Mouse (Mus musculus) left cerebral cortex, postnatal 36 days (tissue): ENCODE data around the gene Nfkb1. TPM values are rescaled to one million over a fixed set of nuclear protein-coding genes. Genes with fewer than 3 reads are reported as not detected.

Source experiments
- DNase-seq, 2 experiments: peaks; one replicate each; pipeline ENCODE4 v3.0.0; 2021 to 2022; ENCODE audit warnings: low spot score in 2 of 2, mixed read lengths in 1 of 2
- intact Hi-C: fragments of 180-260 bp; cut with DNase I; formaldehyde crosslinking; loops from one replicate; pipeline ENCODE4 v1.15.1; 2025
- total RNA-seq, 2 experiments: library from RNA; stranded (reverse); gene quantifications; 2 replicates each; pipeline ENCODE4 v1.2.3; 2021

Nfkb1 gene
- total RNA-seq, 2 experiments from 2014 or later = 16.3 to 23.0 TPM

DNA sequence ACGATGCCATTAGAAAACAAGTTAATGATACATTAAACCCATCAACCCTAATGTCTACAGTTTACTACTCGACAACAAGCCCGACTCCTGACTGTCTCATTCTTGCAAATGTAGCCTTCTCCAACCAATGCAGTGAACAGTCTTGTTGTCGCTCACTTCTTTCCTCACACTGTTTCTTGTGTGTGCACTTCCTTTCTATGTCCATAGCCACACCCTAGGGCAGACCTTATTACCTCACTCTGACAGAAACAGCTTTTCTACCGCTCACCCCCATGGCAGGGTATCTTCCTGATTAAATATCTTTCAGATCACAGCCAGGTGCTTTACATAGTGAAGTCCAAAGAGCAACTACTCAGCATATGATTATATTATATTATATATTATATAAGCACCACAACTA, 15.9 kb downstream of the Nfkb1 start:
- intact Hi-C loops = no loop called here
- no peak for DNase-seq

DNA sequence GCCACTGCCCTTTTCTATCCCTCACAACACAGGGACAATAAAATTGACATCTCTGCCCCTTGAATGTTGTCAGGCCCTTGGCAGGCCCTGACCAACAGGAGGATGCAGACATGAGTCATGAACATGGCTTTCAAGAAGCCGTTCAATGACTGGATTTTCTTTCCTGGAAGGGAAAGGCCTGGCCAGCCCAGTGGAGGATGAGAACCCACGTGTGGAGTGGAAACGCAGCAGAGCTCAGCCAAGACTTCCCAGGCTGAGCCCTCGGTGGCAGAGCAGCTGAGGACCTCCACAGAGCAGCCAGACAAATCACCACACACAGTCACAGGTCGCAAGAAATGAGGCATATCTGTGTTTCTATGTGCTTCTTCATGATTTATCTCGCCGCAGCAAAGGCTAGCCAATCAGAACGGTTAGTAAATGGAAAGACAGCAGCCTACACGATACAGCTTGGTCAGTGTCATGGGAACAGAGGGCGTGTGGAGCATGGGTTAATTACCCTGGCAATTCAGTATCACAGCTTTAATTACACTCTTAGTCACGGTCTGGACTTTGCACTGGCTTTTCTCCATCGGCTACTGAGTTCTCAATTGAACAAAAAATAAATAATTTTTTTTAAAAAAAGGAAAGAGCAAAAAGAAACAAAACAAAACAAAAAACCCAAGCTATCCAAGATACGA, 16.5 kb downstream of the Nfkb1 start:
- DNase-seq = no peak
- intact Hi-C loops = no loop called here

DNA sequence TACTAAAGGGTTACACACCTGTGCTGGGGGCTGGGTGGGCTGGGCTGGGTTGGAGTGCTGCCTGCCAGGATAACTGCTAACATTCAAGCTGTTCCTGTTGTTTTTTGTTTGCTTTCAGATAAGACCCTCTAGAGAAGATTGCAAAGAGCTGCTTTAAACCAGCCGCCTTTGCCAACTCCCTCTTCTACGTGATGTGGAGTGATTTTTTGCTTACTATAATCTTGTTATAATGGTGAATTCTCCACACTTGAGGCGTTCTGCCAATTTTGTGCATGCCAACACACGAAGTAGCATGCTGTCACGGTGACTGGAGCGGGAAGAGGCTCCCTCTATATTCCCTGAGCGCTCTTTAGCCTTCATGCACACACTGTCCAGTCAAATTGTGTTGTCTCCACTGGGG, 17.7 kb downstream of the Nfkb1 start:
- intact Hi-C loops = no loop called here
- DNase-seq = no peak

DNA sequence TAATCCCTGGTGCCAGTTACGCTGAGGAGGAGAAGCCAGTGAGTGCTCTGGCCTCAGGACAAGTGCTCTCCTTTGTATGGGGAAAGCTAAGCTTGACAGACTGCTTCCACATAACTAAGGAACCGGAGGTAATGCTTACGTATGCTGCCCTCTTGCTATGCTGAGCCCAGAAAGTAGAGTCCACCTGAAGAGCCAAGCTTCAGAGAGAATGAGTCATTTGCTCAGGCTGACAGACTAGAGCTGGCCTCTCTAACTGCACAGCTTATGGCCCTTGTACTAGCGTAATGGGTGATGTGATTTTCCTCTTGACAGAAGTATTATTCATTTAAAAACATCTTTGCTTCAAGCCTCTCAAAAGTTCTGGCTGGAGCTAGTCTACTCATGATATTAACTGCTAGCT, 18.3 kb downstream of the Nfkb1 start:
- intact Hi-C loops = no loop called here
- no peak for DNase-seq

DNA sequence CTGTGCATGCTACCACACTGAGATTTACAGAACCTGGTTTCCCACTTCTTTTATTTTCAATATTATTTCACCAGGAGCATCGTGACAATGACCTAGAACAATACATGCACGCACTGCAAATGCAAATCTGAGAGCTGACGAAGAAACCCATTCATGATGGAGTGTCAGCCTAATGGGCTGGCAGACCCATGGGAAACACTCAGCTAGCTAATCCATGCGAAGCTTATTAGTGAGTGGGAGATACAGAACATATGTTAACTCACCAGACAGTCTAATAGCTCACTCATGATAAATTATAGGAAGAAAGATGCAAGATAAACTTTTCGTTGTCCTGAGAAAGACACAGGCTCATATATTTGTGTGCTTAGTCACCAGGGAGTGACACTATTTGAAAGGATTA, 19.2 kb downstream of the Nfkb1 start:
- no peak for DNase-seq
- intact Hi-C loops = no loop called here

DNA sequence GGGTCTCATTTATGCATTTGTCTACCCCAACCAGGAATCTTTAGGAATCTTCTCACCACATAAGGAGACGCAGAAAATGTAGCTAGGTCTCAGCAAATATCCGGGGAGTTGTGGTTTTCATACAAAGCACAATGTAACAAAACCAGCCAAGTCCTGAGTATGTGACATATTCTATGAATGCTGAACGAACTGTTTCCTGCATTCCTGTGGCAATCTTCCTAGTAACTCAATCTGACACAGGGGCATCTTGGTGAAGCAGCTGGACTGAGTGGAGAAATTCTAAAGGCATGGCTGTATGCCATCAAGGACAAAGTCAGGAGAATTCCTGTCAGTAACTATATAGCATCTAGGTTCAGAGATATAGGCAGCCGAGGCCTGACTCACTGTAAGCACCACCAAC, 20.5 kb downstream of the Nfkb1 start:
- no peak for DNase-seq
- intact Hi-C loops = no loop called here

DNA sequence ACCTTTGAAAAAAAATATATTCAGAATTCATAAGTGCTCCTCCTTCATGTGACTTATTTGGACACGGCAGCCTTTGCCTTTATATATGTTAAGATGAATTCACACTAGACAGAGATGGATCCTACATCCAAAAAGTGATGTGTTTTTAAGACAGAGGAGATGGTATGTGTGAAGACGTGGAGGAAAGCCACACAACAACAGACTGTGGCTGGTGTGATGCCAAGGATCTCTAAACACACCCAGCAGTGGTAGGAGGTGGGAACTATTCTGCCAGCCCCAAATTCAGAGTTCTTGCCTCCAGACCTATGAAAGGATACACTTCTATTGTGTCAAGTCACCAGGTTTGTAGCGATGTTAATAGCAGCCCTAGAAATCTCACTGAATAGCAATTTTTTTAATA, 24.3 kb downstream of the Nfkb1 start:
- intact Hi-C loops = no loop called here
- DNase-seq = peak; percentile 21 to 23

DNA sequence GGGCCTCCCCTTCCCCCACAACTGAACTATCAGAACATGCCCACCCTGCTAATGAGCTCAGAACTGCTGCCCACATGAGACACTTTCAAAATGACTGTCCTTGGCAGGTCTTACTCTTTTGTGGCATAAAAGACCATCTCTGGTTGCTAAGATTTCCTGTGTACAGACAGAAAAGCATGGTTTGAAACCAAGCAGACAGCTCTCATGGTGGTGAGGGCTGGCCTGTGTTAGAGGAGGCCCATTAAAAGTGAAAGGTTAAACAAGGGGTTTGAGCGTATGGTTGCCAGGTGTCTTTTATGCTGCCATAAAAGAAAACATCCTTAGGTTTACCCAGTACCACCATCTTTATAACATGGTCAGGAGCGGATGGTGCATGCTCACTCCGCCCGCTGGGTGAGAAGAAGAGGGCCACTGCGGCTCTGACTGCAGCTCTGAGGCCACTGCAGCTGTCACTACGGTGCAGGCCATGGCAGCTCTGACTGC, 25.5 kb downstream of the Nfkb1 start:
- no peak for DNase-seq
- intact Hi-C loops = no loop called here

DNA sequence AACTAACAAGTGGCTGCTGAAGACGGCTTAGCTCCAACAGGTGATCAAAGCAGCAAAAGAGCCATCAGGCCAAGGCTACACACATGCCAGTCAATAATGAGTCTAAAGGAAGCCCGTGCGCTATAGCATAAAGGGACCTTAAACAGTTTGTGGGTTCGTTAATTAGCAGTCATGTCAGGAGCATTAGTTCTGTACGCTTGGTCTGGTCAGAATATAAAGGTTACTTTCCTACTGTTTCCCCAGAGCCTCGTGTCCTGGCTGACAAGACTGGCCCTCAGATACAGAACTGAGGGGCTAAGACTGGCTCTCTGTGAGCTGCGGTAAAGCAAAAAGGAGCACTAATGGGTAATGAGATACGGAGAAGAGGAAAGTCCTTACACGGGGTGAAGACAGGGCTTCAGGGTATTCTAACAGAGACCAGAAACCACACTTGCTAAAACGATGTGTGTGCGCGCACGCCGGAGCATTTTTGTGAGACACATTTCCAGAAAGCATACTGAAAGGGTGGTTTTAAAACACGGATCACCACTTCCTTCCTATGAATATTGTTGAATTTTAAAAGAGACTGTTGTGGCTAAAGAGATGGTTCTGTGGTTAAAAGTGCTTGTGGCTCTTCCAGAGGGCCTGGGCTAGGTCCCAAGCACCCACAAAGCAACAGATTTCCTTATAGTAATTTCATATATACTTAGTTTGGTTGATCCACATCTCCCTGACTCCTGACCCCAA, 29.0 kb downstream of the Nfkb1 start:
- no peak for DNase-seq
- intact Hi-C loops = no loop called here

DNA sequence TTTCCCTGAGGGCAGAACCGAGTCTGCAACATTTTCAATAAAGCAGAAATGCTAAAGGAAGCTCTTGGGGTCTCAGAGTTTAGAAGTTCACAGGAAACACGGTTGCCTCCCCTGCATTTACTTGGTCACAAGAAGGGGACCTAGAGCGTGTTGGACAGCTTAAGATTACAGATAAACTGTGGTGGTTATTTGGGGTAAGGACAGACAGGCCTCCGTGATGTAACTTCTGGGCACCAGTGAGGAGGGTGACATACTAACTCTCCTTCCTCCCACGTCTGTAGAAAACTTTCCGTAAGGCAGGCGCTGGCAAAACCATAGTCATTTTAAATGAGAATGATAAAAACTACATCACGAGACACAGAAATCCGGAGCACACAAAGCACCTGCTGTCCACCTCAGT, 29.6 kb downstream of the Nfkb1 start:
- intact Hi-C loops = no loop called here
- DNase-seq = no peak

DNA sequence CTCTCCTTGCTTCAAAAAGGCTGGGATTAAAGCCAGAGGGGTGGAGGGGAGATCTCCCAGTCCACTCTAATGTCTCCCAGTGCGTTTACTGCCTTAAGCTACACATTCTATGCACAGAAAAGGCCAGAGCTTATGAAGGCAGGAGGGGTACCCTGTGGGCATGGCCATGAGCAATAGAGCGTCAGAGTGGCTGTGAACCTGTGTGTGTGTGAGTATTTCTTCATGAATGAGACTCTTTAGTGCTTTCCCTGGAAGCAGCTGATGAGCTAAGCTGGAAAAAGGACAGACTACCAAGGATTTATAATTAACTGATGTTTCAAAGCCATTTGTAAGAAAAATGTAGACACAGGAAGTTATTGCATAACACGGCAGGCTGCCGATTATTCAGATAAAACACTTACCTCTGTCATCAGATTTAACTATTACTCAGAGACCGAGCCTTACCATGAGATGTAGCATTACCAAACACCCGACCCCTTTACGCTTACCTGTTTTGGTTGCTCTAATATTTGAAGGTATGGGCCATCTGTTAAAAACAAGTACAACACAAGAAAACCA, 32.7 kb downstream of the Nfkb1 start:
- intact Hi-C loops = no loop called here
- DNase-seq = no peak

DNA sequence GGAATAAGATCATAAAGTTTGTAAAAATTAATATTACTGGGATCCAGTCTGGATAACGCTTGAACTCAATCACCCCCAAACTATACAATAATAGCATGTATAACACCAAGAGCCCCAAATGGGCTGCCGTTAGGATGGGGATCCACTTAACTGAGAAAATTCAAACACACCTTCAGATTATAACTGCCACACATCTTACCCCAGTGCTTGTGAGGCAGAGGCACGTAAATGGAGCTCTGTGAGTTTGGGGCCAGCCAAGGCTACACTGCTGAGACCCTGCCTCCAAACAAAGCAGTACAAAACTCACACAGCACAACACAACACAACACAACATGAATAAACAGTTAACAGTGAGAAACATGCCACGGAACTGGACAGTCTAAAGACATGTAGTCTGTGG, 35.2 kb downstream of the Nfkb1 start:
- intact Hi-C loops = no loop called here
- no peak for DNase-seq

DNA sequence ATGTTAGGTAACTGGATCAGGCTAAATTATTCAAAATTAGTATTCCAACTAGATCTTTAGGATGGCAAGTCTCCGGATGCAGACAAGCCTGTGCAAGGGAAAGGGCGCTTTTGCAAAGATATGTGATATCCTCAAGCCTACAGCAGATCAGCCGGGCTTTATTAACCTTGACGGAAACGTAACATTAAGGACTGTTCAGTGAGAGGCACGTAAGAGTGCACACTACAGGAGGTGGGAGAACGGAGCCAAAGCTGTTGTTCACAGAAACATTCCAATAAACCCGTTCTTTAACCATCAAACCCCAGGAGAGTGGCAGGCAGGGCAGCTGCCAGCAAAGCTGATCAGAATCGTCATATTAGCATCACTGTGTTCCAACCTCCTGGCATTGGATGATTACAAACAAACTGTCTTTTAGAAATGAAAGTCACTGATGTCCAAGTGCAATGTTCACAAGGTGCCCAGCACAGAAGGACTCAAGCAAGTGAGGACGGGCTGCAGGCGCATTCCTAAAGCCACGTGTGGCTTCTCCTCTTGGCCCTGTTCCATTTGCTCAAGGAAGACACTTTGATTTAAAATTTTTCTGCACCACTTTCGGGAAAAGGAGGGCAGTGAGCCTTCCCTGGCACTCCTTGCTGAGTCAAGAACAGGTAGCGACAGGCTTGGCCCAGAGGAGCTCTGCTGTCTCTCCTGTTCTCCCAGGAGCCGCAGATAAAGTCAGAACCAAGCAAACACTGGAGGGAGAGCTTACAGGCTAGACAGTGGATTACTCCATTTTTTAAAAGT, 40.4 kb downstream of the Nfkb1 start:
- intact Hi-C loops = no loop called here
- no peak for DNase-seq

DNA sequence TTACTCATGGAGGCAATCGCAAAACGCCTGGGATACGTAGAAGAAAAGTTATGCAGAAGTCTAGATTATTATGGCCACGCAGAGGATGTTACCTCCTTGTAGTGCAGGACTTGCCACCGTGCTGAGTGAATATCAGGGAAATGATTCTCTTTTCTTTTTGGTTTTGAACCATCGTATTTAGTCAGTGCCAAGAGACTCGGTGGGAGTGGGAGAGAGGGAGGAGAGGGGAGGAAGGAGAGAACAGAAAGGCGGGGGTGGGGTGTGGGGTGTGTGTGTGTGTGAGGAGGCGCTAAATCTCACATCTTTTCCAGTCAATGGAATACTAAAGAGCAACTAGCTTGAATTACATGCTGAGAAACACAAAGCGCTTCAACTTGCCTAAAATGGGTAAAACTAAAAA, 41.5 kb downstream of the Nfkb1 start:
- intact Hi-C loops = no loop called here
- no peak for DNase-seq

DNA sequence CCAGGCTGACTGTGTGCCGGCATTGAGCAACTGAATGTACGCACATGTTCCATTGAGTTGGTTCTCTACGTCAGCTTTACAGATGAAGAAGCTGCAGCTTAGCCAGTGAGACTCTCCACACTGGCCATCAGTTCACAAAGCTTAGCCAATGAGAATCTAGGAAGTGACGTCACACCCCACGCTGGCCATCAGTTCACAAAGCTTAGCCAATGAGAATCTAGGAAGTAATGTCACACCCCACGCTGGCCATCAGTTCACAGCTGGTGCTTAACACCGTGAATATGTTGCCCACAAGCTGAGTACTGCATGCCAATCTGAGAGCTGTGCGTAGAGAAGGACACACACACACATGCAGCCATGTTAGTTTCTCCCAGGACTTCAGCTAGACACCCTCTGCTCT, 42.8 kb downstream of the Nfkb1 start:
- intact Hi-C loops = no loop called here
- no peak for DNase-seq

DNA sequence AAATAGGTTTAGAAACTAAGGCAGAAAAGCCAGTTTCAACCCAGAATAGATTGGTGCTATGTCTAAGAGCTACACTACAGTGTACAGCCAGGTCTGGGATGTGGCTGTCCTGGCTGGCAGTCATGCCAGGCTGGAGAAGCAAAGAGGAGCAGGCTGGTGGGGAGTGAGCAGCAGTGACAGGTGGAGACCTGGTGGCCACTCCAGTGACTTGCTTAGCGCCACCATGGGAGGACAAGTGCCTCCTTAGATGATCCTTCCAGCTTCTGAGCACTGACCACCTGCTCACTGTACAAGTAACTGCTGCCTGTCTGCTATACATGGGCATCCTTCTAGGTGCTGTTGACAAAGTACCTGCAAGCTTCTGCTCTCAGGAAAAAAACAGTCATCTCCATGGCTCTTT, 44.7 kb downstream of the Nfkb1 start:
- intact Hi-C loops = no loop called here

DNA sequence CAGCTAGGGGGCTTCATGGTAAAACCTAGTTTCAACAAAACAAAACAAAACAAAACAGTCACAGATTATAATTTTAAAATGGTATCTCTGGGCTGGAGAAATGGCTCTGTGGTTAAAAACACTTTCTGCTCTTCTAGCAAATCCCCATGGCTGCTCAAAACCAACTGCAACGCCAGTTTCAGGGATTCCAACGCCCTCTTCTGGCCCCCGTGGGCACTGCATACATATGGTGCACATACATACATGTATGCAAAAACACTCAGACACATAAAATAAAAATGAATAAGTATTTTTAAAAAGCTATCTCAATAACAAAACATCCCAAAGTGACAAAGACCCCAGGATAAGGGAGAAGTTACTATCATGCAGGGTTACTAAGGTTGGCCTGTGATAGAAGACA, 46.4 kb downstream of the Nfkb1 start:
- DNase-seq = no peak
- intact Hi-C loops = no loop called here

More for the DNA sequence above, 44.7 kb downstream of the Nfkb1 start:
- no peak for DNase-seq

DNA sequence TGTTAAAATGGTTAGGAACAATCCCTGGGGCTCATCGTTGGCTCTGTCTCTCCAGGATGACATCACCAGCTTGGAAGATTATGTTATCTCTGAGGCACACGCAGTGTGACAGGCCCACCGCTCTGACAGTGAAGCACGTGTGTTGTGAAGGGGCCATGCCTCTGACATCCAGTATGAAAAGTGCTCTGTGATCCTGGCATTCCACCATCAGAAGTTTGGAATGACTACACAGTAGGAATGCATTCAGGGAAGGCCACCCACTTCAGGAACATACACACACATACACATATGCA, 49.8 kb downstream of the Nfkb1 start:
- intact Hi-C loops = no loop called here
- DNase-seq = no peak

DNA sequence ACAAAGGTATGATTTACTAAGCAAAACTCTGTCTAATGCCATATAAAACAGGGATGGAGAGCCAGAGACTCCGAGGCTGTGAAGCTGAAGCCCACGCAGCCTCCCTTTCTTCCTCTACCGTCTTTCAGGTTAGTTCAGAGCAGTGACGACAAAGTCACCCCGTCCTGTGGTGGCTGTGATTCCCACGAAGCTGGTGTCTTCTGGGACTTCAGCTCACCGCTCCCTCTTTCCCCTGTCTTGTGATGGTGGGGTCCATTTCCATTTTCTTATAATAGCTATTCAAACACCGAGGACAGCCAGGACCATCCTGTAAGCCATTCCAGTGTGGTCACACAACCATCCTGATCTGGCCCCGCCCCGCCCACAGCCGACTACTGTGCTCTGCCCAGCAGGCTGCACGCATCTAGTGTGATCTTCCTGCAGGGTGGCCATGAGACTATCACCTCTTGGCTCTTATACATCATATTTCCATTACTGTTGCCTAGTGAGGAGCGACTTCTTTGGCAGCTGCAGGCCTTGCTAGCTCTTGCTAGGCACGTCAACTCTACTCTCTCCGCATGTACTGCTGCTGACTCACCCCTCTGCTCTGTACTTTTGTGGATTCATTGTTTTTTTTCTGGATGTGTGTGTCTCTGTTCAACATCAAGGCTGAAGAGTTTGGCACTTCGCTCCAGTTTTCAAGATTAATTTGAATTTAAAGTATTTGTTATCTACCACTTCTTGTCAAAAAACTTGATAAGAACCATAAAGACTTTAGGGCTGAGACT, 50.3 kb downstream of the Nfkb1 start:
- intact Hi-C loops = no loop called here
- no peak for DNase-seq

DNA sequence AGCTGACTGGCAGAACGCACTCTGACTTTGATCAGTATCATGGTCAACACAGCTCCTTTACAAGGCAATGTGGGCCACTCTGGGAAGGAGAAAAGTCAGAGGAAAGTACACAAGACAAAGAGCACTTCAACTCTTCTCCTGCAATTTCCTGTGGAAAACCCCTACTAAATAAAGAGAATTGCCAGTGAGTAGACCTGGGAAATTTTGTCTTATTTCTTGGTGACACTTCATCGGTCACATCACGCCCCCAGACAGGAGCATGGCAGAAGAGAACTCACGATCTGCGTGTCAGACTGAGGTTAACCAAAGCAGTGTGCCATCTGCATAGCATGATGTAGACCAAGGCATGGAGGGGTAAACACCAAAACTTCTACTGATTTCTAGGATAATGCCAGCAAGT, 51.1 kb downstream of the Nfkb1 start:
- no peak for DNase-seq
- intact Hi-C loops = no loop called here
